Mouse (Mus musculus): ENCODE results near the gene Klhdc10.

DNA sequence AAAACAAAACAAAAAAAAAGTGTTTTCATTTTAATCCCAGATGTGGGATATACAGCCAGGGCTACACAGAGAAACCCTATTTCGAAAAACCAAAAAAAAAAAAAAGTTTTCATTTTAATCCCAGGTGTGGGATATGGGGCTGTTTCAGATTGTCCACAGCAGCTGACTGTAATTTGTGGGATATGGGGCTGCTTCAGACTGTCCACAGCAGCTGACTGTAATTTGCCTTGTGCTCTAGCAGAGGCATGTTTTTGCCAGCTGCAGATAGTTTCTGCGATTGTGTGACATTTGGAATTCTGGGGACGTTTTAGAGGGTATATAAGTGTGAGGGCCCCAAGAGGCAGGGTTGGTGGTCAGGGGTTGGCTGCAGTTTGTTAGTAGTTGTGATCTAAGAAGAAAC is 70.0 kb downstream of the Klhdc10 start:
- TF ChIP-seq POLR2A (IDR thresholded peaks at IDR 0.05; ENCODE audit: low read depth, low read length): no peak
- TF ChIP-seq CTCF (IDR thresholded peaks at IDR 0.05; ENCODE audit: extremely low read depth, insufficient read depth, insufficient read length, insufficient replicate concordance): no peak

All from spleen, adult 2 months (tissue).